Mouse (Mus musculus) left cerebral cortex, postnatal 14 days (tissue): ENCODE data around the gene Zfp398. TPM values are rescaled to one million over a fixed set of nuclear protein-coding genes. Genes with fewer than 3 reads are reported as not detected.
A peak's percentile ranks its signal among the peaks of the same experiment; 100 is the strongest.

Experiments used
- DNase-seq, 2 experiments: peaks; one replicate each; pipeline ENCODE4 v3.0.0; 2021 to 2022; ENCODE audit warnings: low spot score in 2 of 2, mixed read lengths in 1 of 2
- intact Hi-C: fragments of 180-260 bp; cut with DNase I; formaldehyde crosslinking; loops from one replicate; pipeline ENCODE4 v1.15.1; 2025
- total RNA-seq, 2 experiments: library from RNA; stranded (reverse); gene quantifications; 2 replicates each; pipeline ENCODE4 v1.2.3; 2021

Gene Zfp398
- total RNA-seq, 2 experiments from 2014 or later, result 18.4 to 20.6 TPM

GRCm38 (mm10) chr6:47878133-47878514 is 42.7 kb downstream of the Zfp398 start:
- intact Hi-C loops, result no loop called here
- DNase-seq, result no peak

GRCm38 (mm10) chr6:47878593-47878992 is 43.1 kb downstream of the Zfp398 start:
- intact Hi-C loops, result no loop called here
- no peak for DNase-seq

- DNase-seq, result no peak
- intact Hi-C loops, result no loop called here
Observed at GRCm38 (mm10) chr6:47879049-47879716, 43.7 kb downstream of the Zfp398 start.

GRCm38 (mm10) chr6:47880166-47880565 is 44.7 kb downstream of the Zfp398 start:
- DNase-seq, result no peak
- intact Hi-C loops, result no loop called here

- no peak for DNase-seq
- intact Hi-C loops, result no loop called here
Observed at GRCm38 (mm10) chr6:47888812-47889383, 53.4 kb downstream of the Zfp398 start.

GRCm38 (mm10) chr6:47899416-47899815 is 64.0 kb downstream of the Zfp398 start:
- intact Hi-C loops, result no loop called here
- DNase-seq, result no peak

GRCm38 (mm10) chr6:47903587-47903986 is 68.1 kb downstream of the Zfp398 start:
- intact Hi-C loops, result no loop called here
- DNase-seq, result no peak

DNA sequence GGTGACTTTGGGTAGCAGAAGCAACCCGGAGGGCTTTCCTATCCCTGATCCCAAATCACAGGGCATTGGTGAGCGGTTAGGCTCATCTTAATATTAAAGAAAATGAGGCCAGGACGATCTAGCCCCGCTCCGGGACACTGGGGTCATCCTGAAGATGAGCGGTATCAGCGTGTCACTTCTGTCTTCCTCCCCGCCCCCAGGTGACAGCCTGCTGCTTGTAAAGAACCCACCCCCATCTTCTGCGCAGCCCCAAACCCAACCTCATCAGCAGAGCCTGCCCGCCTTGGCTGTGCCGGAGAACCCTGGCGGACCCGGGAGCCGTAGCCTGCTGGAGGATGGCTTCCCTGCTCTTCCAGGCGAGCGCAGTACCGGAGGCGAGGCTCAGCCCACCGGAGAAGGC is 68.9 kb downstream of the Zfp398 start:
- no peak for DNase-seq
- intact Hi-C loops, result no loop called here

DNA sequence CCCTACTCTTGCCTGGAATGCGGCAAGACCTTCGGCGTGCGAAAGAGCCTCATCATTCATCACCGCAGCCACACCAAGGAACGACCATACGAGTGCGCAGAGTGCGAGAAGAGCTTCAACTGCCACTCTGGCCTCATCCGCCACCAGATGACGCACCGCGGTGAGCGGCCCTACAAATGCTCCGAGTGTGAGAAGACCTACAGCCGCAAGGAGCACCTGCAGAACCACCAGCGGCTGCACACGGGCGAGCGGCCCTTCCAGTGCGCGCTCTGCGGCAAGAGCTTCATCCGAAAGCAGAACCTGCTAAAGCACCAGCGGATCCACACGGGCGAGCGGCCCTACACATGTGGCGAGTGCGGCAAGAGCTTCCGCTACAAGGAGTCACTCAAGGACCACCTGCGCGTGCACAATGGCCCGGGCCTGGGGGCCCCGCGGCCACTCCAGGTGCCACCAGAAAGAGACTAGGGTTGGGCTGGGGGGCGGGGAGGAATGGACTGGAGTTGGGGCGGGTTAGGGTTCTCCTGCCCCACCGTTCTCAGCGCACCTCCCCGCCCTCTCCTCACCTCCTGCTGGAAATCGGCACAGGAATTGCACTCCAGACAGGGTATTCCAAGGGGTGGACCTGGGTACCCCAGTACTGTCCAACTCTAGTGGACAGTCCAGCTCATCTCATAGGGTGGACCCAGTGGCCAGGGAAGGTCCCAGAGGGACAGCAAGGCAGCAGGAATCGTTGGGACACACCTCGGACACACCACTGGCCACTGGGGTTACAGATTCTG is 69.6 kb downstream of the Zfp398 start:
- intact Hi-C loops, result no loop called here
- no peak for DNase-seq

GRCm38 (mm10) chr6:47906326-47906725 is 70.9 kb downstream of the Zfp398 start:
- no peak for DNase-seq
- intact Hi-C loops, result no loop called here

DNA sequence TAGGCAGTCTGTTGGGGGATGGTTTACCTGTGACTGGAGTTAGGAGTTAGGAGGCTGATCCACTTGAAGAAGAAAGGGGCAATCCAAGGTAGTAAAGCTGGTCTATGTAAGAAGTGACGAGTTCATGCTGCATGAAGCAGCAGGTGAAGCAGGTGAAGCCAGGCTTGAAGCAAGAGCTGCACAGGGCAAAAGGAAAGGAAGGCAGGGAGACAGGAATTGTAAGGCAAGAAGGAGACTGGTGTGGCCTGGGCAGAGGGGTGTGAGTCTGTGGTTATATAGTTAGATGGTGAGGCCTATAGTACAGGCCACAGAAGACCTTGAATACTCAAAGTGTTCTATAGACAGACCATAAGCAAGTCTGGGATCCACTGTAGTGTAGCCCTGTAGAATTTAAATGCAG is 73.5 kb downstream of the Zfp398 start:
- intact Hi-C loops, result no loop called here
- no peak for DNase-seq

- DNase-seq, result no peak
- intact Hi-C loops, result no loop called here
Observed at GRCm38 (mm10) chr6:47911650-47912049, 76.2 kb downstream of the Zfp398 start.

DNA sequence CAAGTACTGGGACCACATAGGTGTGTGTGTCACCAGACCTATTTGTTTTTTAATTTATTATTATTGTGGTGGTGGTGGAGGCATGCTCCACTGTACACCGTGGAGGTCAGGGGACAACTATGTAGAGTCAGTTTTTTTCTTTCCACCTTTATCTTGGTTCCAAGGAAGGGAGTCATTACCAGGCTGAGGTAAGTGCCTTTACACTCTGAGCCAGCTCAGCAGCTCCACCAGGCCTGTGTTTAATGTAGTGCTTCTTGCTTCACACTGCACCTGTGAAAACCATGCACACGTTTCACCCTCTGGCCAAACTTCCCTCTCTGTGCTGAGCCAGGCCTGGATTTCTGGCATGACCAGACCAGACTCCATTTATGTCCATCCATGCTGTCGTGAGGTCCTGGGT is 77.5 kb downstream of the Zfp398 start:
- no peak for DNase-seq

DNA sequence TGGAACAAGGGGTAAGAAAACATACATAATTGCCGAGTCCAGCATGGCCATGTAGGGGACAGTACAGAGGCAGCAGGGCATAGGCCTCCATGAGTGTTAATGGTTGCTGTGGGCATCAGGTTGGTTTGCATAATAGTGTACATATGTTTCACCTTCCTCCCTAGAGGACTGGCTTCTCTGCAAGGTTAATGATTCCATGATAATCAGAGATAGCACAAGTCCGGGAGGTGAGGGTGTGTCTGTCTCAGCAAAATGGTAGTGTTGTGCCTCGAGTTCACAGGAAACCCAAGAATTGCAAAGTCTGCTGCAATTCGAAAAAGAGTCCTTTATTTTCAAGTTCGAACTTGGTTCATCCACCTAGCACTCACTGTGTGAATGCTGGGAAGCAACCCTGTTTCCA is 81.6 kb downstream of the Zfp398 start:
- intact Hi-C loops, result no loop called here
- DNase-seq, result no peak

More for the DNA sequence above, 77.5 kb downstream of the Zfp398 start:
- intact Hi-C loops, result no loop called here

DNA sequence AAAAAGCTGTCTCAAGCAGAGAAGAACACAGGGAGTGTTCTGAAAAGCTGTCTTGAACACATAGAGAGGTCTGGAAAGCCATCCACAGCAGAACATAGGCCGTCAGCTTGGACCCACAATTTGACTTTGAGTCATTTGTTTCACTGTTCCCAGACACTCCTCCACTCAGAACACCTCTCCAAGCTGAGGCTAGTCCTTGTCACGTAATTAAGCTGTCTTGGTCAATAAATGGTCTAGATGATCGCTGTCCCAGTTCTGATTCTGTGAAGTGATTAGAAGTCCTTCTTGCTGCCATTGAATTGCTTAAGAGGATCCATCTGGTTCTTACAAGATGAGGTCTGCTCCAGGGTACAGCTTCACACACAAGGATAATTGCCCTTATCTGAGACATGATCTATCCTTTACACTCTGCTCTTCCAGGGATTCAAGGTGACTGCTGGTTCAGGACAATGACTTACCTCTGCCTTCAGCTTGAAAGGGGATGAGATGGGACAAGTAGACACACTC is 83.4 kb downstream of the Zfp398 start:
- no peak for DNase-seq

GRCm38 (mm10) chr6:47919646-47920446 is 84.4 kb downstream of the Zfp398 start:
- no peak for DNase-seq
- intact Hi-C loops, result no loop called here

More for the DNA sequence above, 83.4 kb downstream of the Zfp398 start:
- intact Hi-C loops, result no loop called here

DNA sequence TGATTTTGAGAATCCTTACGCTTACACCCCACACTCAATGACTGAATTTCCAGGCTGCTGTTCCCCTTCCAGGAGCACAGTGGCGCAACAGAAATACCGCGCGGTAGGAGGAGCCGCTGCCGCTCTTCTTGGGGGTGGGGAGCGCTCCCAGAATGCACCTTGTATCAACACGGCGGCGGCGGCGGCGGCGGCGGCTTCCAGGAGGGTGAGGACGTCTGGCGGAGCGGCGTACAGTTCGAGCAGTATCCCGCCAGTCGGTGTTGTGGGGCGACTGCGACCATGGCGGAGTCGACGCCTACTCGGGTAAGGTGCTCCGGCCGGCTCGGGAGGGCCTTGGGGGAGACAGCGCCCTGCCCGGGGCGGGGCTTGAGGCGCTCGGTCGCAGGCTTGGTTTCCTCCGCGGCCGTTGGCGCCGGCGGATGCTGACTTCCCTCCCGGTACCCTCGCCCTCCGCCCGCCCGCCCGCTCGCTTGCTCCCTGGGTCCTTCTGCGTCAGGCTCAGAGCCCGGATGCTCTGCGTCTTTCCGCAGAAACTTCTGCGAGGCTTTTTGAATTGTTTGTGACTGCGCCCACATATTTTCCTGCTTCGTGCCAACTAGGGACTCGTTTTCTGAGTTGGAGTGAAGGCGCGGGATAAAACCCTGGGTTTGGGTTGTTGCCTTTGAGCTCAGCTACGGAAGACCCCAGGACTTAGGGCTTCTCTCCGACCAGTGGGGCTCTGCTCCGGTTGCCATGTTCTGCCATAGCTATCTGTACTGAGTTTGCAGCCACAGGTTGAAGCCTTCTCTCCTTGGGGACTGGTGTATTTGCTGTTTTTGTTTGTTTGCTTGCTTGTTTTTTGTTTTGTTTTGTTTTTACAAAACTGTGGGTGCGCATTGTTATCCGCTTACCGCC is 85.2 kb downstream of the Zfp398 start, which contains the start of gene Zfp212:
Zfp212 (plus strand) TSS at position 30 of the 894 bp plus-strand sequence.
- intact Hi-C loops, result no loop called here
- DNase-seq, result peak; percentile 89 to 94
